Comparison of ENCODE assay signal across 22 mouse cellular contexts in the genomic region with DNA sequence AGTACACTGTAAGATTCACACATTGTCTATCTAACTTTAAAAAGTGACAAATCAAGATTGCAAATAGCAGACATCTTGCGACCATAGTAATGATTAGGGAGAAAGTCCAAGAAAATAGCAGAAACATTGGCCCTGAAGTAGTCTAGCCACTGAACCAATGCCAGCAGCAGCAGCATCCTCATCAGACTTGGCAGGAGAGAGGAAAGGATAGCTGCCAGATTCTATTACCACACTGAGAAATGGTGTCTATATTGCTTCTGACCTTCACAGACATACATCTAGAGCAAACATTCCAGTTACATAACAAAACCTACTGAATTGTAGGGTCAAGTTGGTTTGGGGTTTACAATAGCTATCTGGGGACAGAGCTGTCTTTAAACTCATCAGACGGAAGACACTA.
DNase-seq lines count a peak whose midpoint lies in the region; ATAC-seq and TF ChIP-seq lines count a peak whose summit lies in the region.
"Had no signal": no experiment of that assay in that cellular context is flagged by ENCODE, and none has a peak within 500 bp of the region (broad histone marks: within the 10 kb centered on the region; RNA-seq: fewer than 3 reads in every experiment).

No protein-coding gene starts in this region.

- no peak overlapping the region for H3K4me3 ChIP-seq in lung, embryonic 14.5 days (ENCODE audit: low read depth, low read length)
- H3K4me3 ChIP-seq in gastrocnemius, adult 2 months: no peak overlapping the region
- H3K4me3 ChIP-seq in intestine, embryonic 15.5 days (replicated peaks): no peak overlapping the region
- H3K4me3 ChIP-seq: forebrain, embryonic 13.5 days; heart, embryonic 10.5 days; hindbrain, embryonic 12.5 days; midbrain, embryonic 15.5 days; myocyte; neural tube, embryonic 13.5 days had no signal

- peak; percentile 2 to 3 for DNase-seq in cerebellum, postnatal 36 days
- no peak for DNase-seq in cerebellum, adult 11 months
- peak; percentile 78 for DNase-seq in lung, embryonic 14.5 days
- no peak for DNase-seq in lung, postnatal 25 days (ENCODE audit: low spot score)
- peak; percentile 11 for DNase-seq in brain, adult 2 months (ENCODE audit: low read depth, low spot score)
- DNase-seq in lung, postnatal 10 days: peak; percentile 44
- DNase-seq in gastrocnemius, adult 2 months: no peak
- DNase-seq: adrenal gland, adult 2 months; kidney, adult 9 months; kidney, postnatal 14 days; right cerebral cortex, adult 18-20 months; thymus, adult 18-20 months; thymus, postnatal 4 days had no signal

- H3K4me2 ChIP-seq in lung, embryonic 14.5 days: no peak overlapping the region
- no peak overlapping the region for H3K4me2 ChIP-seq in intestine, embryonic 15.5 days (replicated peaks)
- H3K4me2 ChIP-seq: forebrain, embryonic 13.5 days; hindbrain, embryonic 12.5 days; midbrain, embryonic 15.5 days; neural tube, embryonic 13.5 days had no signal

- H3K9me3 ChIP-seq in lung, embryonic 14.5 days (ENCODE audit: low read depth, low read length): no peaks in the 10 kb centered on the region
- H3K9me3 ChIP-seq in intestine, embryonic 15.5 days: no peaks in the 10 kb centered on the region
- H3K9me3 ChIP-seq: forebrain, embryonic 13.5 days; heart, embryonic 10.5 days; hindbrain, embryonic 12.5 days; midbrain, embryonic 15.5 days; neural tube, embryonic 13.5 days had no signal

- H3K4me1 ChIP-seq in lung, embryonic 14.5 days (ENCODE audit: insufficient read depth): 0 out of 2 replicates have a peak, but pooled peaks cover 10% of the 10 kb centered on the region
- no peaks in the 10 kb centered on the region for H3K4me1 ChIP-seq in intestine, embryonic 15.5 days (replicated peaks)
- H3K4me1 ChIP-seq: forebrain, embryonic 13.5 days; hindbrain, embryonic 12.5 days; midbrain, embryonic 15.5 days; neural tube, embryonic 13.5 days had no signal

- peak; percentile 25; the same call in 1 of the 2 replicates for ATAC-seq in lung, embryonic 14.5 days (ENCODE audit: insufficient read depth)
- ATAC-seq in intestine, embryonic 15.5 days: no peak
- ATAC-seq: forebrain, embryonic 13.5 days; inflammation-experienced regulatory T-cells, adult 6 months; midbrain, embryonic 15.5 days; Patski had no signal

- H3K9ac ChIP-seq in lung, embryonic 14.5 days: no peak overlapping the region
- no peak overlapping the region for H3K9ac ChIP-seq in intestine, embryonic 15.5 days
- H3K9ac ChIP-seq: forebrain, embryonic 13.5 days; hindbrain, embryonic 12.5 days; midbrain, embryonic 15.5 days; neural tube, embryonic 13.5 days had no signal

- intact Hi-C loops in gastrocnemius, adult 2 months (cut with DNase I): no loop called here

- no peaks in the 10 kb centered on the region for H3K27me3 ChIP-seq in lung, embryonic 14.5 days (ENCODE audit: insufficient read depth, low read length)
- no peaks in the 10 kb centered on the region for H3K27me3 ChIP-seq in intestine, embryonic 15.5 days (replicated peaks)
- H3K27me3 ChIP-seq: forebrain, embryonic 13.5 days; hindbrain, embryonic 12.5 days; midbrain, embryonic 15.5 days; neural tube, embryonic 13.5 days had no signal

- H3K36me3 ChIP-seq in lung, embryonic 14.5 days (ENCODE audit: insufficient read depth): no peaks in the 10 kb centered on the region
- no peaks in the 10 kb centered on the region for H3K36me3 ChIP-seq in intestine, embryonic 15.5 days
- H3K36me3 ChIP-seq: heart, embryonic 10.5 days; hindbrain, embryonic 12.5 days; midbrain, embryonic 15.5 days; neural tube, embryonic 13.5 days had no signal

- no peak overlapping the region for H3K27ac ChIP-seq in lung, embryonic 14.5 days (ENCODE audit: low read depth)
- H3K27ac ChIP-seq in gastrocnemius, adult 2 months: no peak overlapping the region
- no peak overlapping the region for H3K27ac ChIP-seq in intestine, embryonic 15.5 days
- H3K27ac ChIP-seq: forebrain, embryonic 13.5 days; heart, embryonic 10.5 days; hindbrain, embryonic 12.5 days; midbrain, embryonic 15.5 days; neural tube, embryonic 13.5 days had no signal

- 54% methylated on average over 2 of the region's 2 CpGs for WGBS in lung, embryonic 14.5 days
- WGBS in intestine, embryonic 15.5 days: 80% methylated on average over 2 of the region's 2 CpGs

- no peak for TF ChIP-seq CTCF in lung, embryonic 14.5 days (IDR thresholded peaks at IDR 0.05; ENCODE audit: low read depth)
- TF ChIP-seq CTCF in gastrocnemius, adult 2 months (IDR thresholded peaks at IDR 0.05): no peak

Comparison
In these comparisons a context has a peak if more than half of its experiments do, and no peak if none do; other contexts are left out.
1. DNase-seq: peak in cerebellum, postnatal 36 days (2 of 2), lung, embryonic 14.5 days (single experiment), brain, adult 2 months (single experiment) and lung, postnatal 10 days (single experiment); none in cerebellum, adult 11 months (single experiment), lung, postnatal 25 days (single experiment) and gastrocnemius, adult 2 months (single experiment).